Mouse (Mus musculus) embryonic fibroblast, embryonic 13.5 days (primary cell): ENCODE measurements around the gene Kcnmb2. TPM values are rescaled to one million over a fixed set of nuclear protein-coding genes. Genes with fewer than 3 reads are reported as not detected.

ENCODE experiments used
- H3K27ac ChIP-seq: 2 replicates; pipeline ENCODE4 v1.5.1; 2012; ENCODE audit warnings: low read length, control low read depth, inconsistent platforms; ENCODE audit not compliant: insufficient read depth
- H3K4me1 ChIP-seq: 2 replicates; pipeline ENCODE4 v1.6.1; 2011; ENCODE audit warnings: low read length; ENCODE audit not compliant: control insufficient read depth, insufficient read depth
- H3K4me3 ChIP-seq: 2 replicates; pipeline ENCODE4 v1.5.1; 2011; ENCODE audit warnings: mild to moderate bottlenecking, control low read depth, low read length; ENCODE audit not compliant: insufficient read depth
- CTCF ChIP-seq: IDR thresholded peaks from 2 replicates; pipeline ENCODE4 v1.5.1; 2011; ENCODE audit warnings: mild to moderate bottlenecking, control low read depth, low read length, moderate library complexity, borderline replicate concordance; ENCODE audit not compliant: insufficient read depth
- POLR2A ChIP-seq: IDR thresholded peaks from 2 replicates; pipeline ENCODE4 v1.6.1; 2011; ENCODE audit warnings: low read depth, mild to moderate bottlenecking, control low read depth, low read length, moderate library complexity
- polyA plus RNA-seq: library from polyadenylated mRNA; stranded (reverse); fragments of >200 nt; gene quantifications from 2 replicates; pipeline ENCODE4 v1.2.4, GENCODE M21; 2011; ENCODE audit warnings: low read depth; ENCODE audit not compliant: missing spikeins, insufficient read length

Gene Kcnmb2
- not detected in 2 replicates for polyA plus RNA-seq

GRCm38 (mm10) chr3:31902504-31903330 lies at the start of gene Kcnmb2:
Kcnmb2 (plus strand) TSS chr3:31902507.
- TF ChIP-seq CTCF (no peak), POLR2A (no peak)
- Histone ChIP-seq H3K4me3 (no peak within 1 kb of the TSS), H3K27ac (no peak within 1 kb of the TSS), H3K4me1 (no peaks in the 10 kb centered on the region)

DNA sequence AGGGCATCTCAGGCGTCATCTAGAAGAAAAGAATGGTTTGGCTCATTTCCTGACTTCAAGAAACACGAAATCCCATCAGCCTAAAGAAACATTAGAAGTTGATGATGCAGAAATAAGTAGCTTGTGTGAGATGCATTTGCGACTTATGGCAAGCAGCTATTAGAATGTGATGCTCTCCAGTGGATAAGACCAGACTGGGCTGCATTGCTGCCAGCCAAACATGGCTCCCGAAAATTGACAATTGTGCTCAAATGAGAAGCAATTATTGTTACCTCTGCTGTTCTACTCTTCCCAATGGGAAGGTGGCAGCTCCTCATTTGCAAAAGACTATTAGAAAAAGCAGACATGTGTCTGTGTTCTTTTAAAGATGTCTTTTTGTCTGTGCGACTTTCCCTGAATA lies 38.8 kb upstream of the Kcnmb2 start:
- Histone ChIP-seq H3K27ac (no peak overlapping the region), H3K4me1 (no peaks in the 10 kb centered on the region), H3K4me3 (no peak overlapping the region)
- TF ChIP-seq CTCF: no peak
- TF ChIP-seq POLR2A: no peak

DNA sequence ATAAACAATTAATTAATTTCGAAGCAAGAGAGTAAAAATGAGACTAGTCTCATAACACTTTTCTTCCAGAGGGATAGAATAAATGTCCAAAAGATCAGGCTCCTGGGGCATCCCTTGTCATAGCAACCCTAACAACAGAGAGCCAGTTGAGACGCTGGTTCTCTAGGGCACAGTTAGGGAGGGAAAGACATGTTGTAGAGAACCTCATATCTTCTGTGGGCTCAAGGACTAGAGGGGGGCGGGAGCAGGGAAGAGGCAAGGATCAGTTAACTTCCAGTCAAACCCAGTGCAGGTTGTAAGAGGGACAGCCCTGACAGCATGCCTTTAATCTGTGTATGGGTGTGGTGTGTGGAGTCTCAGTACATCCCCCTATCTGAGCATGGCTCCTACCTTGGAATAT lies 38.2 kb upstream of the Kcnmb2 start:
- Histone ChIP-seq H3K27ac (no peak overlapping the region), H3K4me3 (no peak overlapping the region), H3K4me1 (no peaks in the 10 kb centered on the region)
- no peak for TF ChIP-seq CTCF
- TF ChIP-seq POLR2A: no peak

GRCm38 (mm10) chr3:31871461-31871860 lies 30.8 kb upstream of the Kcnmb2 start:
- TF ChIP-seq CTCF: no peak
- TF ChIP-seq POLR2A: no peak
- Histone ChIP-seq H3K27ac (no peak overlapping the region), H3K4me3 (no peak overlapping the region), H3K4me1 (no peaks in the 10 kb centered on the region)

DNA sequence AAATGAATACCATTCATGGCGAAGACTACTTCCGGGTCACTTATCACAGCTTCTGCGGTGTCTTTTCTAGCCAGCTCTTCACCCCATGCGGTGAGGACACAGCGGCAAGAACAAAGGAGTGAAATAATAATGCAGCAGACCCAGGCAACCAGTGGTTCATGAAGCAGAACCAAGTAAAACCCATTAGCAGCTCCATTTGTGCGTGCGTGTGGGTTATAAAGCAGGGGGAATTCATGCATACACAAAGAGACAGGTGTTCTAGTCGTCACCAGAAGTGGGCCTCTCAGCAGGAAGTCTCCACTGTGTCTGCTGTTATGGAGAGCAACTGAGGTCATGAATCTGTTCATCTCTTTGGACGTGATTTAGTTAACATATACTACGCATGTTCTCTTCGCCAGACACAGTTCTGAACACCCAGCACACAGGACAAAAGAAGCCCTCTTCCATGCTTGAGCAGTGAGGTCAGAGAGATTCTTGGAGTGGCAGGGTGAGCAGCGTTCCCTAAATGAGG lies 19.6 kb upstream of the Kcnmb2 start:
- Histone ChIP-seq H3K4me3 (no peak overlapping the region), H3K4me1 (no peaks in the 10 kb centered on the region), H3K27ac (no peak overlapping the region)
- TF ChIP-seq CTCF: no peak
- no peak for TF ChIP-seq POLR2A

- Histone ChIP-seq H3K4me3 (no peak overlapping the region), H3K4me1 (no peaks in the 10 kb centered on the region), H3K27ac (no peak overlapping the region)
- TF ChIP-seq POLR2A: no peak
- no peak for TF ChIP-seq CTCF
These were observed 9.7 kb upstream of the Kcnmb2 start for GRCm38 (mm10) chr3:31892653-31893052.

GRCm38 (mm10) chr3:31903506-31903905 lies 1.2 kb downstream of the Kcnmb2 start:
- Histone ChIP-seq H3K4me1 (no peaks in the 10 kb centered on the region; the same call in 1 of the 2 replicates), H3K27ac (no peak overlapping the region), H3K4me3 (no peak overlapping the region)
- TF ChIP-seq POLR2A (no peak), CTCF (no peak)

- no peak overlapping the region for H3K4me3 ChIP-seq
- H3K4me1 ChIP-seq: no peaks in the 10 kb centered on the region; the same call in 1 of the 2 replicates
- TF ChIP-seq POLR2A (no peak), CTCF (no peak)
- no peak overlapping the region for H3K27ac ChIP-seq
These were observed 1.8 kb downstream of the Kcnmb2 start for GRCm38 (mm10) chr3:31904156-31904555.

GRCm38 (mm10) chr3:31911168-31911567 lies 8.9 kb downstream of the Kcnmb2 start:
- Histone ChIP-seq H3K27ac (no peak overlapping the region), H3K4me1 (no peaks in the 10 kb centered on the region; the same call in 1 of the 2 replicates), H3K4me3 (no peak overlapping the region)
- TF ChIP-seq CTCF: no peak
- no peak for TF ChIP-seq POLR2A

GRCm38 (mm10) chr3:31911690-31912089 lies 9.4 kb downstream of the Kcnmb2 start:
- no peak overlapping the region for H3K27ac ChIP-seq
- TF ChIP-seq POLR2A (no peak), CTCF (no peak)
- no peak overlapping the region for H3K4me3 ChIP-seq
- H3K4me1 ChIP-seq: no peaks in the 10 kb centered on the region; the same call in 1 of the 2 replicates

GRCm38 (mm10) chr3:31928544-31928943 lies 26.2 kb downstream of the Kcnmb2 start:
- H3K4me1 ChIP-seq: no peaks in the 10 kb centered on the region; the same call in 1 of the 2 replicates
- no peak overlapping the region for H3K27ac ChIP-seq
- TF ChIP-seq CTCF (no peak), POLR2A (no peak)
- H3K4me3 ChIP-seq: no peak overlapping the region
